ENCODE assay signal across 10 mouse cellular contexts in genomic region chr10:69707844-69708550, GRCm38 (mm10).
DNase-seq lines count a peak whose midpoint lies in the region; ATAC-seq and TF ChIP-seq lines count a peak whose summit lies in the region.
"Had no signal": no experiment of that assay in that cellular context is flagged by ENCODE, and none has a peak within 500 bp of the region (broad histone marks: within the 10 kb centered on the region; RNA-seq: fewer than 3 reads in every experiment).

No protein-coding gene starts in this region.

- DNase-seq in cerebellum, adult 11 months = peak; percentile 52
- no peak for DNase-seq in cerebellum, adult 8-10 months
- peak; percentile 66 to 71 for DNase-seq in cerebellum, adult 2 months
- DNase-seq in urinary bladder, postnatal 36 days (ENCODE audit: low spot score in 2 of 2) = no peak
- no peak for DNase-seq in urinary bladder, adult 2 months (ENCODE audit: low spot score)
- DNase-seq in heart, postnatal 4 days = no peak
- DNase-seq: kidney, postnatal 36 days; liver, postnatal 0 days had no signal

- no peak for ATAC-seq in forebrain, embryonic 13.5 days
- ATAC-seq in midbrain, embryonic 12.5 days (ENCODE audit: low FRiP score, low read depth) = no peak
- ATAC-seq: liver, postnatal 0 days had no signal

- H3K27ac ChIP-seq in cerebellum, adult 2 months (ENCODE audit: insufficient read depth, low read length) = peak overlapping the region; percentile 100
- 0 out of 2 replicates have a peak overlapping the region, but pooled peaks have one; percentile 92 for H3K27ac ChIP-seq in forebrain, embryonic 13.5 days
- no peak overlapping the region for H3K27ac ChIP-seq in midbrain, embryonic 12.5 days (replicated peaks)

- no peaks in the 10 kb centered on the region for H3K27me3 ChIP-seq in cerebellum, adult 2 months (ENCODE audit: control insufficient read depth, insufficient read depth, low read length)
- H3K27me3 ChIP-seq in forebrain, embryonic 13.5 days = no peaks in the 10 kb centered on the region
- no peaks in the 10 kb centered on the region for H3K27me3 ChIP-seq in midbrain, embryonic 12.5 days

- H3K4me3 ChIP-seq in cerebellum, adult 2 months (replicated peaks; ENCODE audit: insufficient read depth, low read depth, low read length) = peak overlapping the region; percentile 99
- H3K4me3 ChIP-seq in forebrain, embryonic 13.5 days = peak overlapping the region; percentile 50
- H3K4me3 ChIP-seq in midbrain, embryonic 12.5 days = peak overlapping the region; percentile 42; the same call in 1 of the 2 replicates

- H3K4me1 ChIP-seq in cerebellum, adult 2 months (ENCODE audit: control insufficient read depth, insufficient read depth, low read length) = peaks cover 22% of the 10 kb centered on the region
- H3K4me1 ChIP-seq in forebrain, embryonic 13.5 days = peaks cover 52% of the 10 kb centered on the region
- peaks cover 41% of the 10 kb centered on the region for H3K4me1 ChIP-seq in midbrain, embryonic 12.5 days

- H3K36me3 ChIP-seq in forebrain, embryonic 13.5 days (ENCODE audit: poor library complexity, severe bottlenecking) = no peaks in the 10 kb centered on the region
- H3K36me3 ChIP-seq in midbrain, embryonic 12.5 days = no peaks in the 10 kb centered on the region

- H3K9me3 ChIP-seq in forebrain, embryonic 13.5 days (replicated peaks) = no peaks in the 10 kb centered on the region
- no peaks in the 10 kb centered on the region for H3K9me3 ChIP-seq in midbrain, embryonic 12.5 days

- WGBS in cerebellum, adult 2 months = 6% methylated on average over 11 of the region's 11 CpGs
- 75% methylated on average over 11 of the region's 11 CpGs for WGBS in forebrain, embryonic 13.5 days
- WGBS in midbrain, embryonic 12.5 days = 80% methylated on average over 11 of the region's 11 CpGs

- peak; percentile 46; the same call in 1 of the 2 replicates for TF ChIP-seq POLR2A in cerebellum, adult 2 months (IDR thresholded peaks at IDR 0.05; ENCODE audit: borderline replicate concordance, insufficient read depth, low read length)

- H3K4me2 ChIP-seq in forebrain, embryonic 13.5 days = peak overlapping the region; percentile 69
- H3K4me2 ChIP-seq in midbrain, embryonic 12.5 days (replicated peaks) = peak overlapping the region; percentile 64

- no peak for TF ChIP-seq CTCF in cerebellum, adult 2 months (IDR thresholded peaks at IDR 0.05; ENCODE audit: borderline replicate concordance, insufficient read depth, low read depth, low read length)

- H3K9ac ChIP-seq in forebrain, embryonic 13.5 days = peak overlapping the region; percentile 78
- H3K9ac ChIP-seq in midbrain, embryonic 12.5 days (replicated peaks) = 0 out of 2 replicates have a peak overlapping the region, but pooled peaks have one; percentile 62
- H3K9ac ChIP-seq: liver, postnatal 0 days had no signal

Comparison
In these comparisons a context has a peak if more than half of its experiments do, and no peak if none do; other contexts are left out.
1. DNase-seq: peak in cerebellum, adult 11 months (single experiment) and cerebellum, adult 2 months (2 of 2); none in cerebellum, adult 8-10 months (single experiment), urinary bladder, postnatal 36 days (0 of 2), urinary bladder, adult 2 months (single experiment) and heart, postnatal 4 days (single experiment).
2. H3K4me3 ChIP-seq: peak in every context shown above with its lines; median percentile 99 in cerebellum, adult 2 months; 50 in forebrain, embryonic 13.5 days; 42 in midbrain, embryonic 12.5 days.